Mouse (Mus musculus) frontal cortex, postnatal 10 days (tissue): ENCODE data around the gene Gm49336.
A peak's percentile ranks its signal among the peaks of the same experiment; 100 is the strongest.

Experiments used
- DNase-seq, 2 experiments: peaks; one replicate each; pipeline ENCODE4 v3.0.0; 2022; ENCODE audit warnings: low spot score in 2 of 2, mixed read lengths in 1 of 2

The Gm49336 gene

DNA sequence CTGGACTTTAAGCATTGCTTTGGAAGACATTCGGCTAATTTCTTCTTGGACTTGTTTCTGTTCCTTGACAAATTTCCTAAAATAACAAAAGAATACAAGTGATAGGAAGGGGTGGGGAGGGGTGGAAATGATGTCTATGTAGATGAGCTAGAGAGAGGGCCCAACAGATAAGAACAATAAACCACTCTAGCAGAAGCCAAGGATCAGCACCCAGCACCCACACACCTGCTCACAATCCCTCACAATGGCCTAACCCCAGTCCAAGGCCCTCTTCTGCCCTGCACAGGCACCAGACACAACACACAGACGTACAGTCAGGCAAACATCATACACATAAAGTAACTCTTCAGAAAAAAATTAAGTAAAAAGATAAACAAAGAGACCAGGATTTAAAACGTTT lies 12.8 kb downstream of the Gm49336 start:
- DNase-seq, result no peak

DNA sequence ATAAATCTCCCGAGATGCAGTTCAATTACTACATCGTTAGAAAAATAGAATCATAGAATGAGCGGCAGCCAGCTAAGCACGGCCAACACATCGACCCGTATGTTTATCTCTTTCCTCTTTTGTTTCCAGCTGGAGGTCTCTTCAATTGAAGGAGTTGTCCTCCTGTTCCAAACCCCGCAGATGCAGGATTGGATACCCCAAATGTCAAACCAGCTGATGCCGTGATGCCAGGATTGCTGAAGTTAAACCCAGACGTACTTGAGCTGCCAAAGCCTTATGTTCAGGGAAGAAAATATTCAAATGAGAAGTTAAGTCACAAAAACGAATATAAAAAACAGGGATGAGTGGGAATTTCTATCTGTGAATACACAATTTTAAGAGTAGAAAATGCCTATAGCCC lies 31.4 kb downstream of the Gm49336 start:
- DNase-seq, result no peak

DNA sequence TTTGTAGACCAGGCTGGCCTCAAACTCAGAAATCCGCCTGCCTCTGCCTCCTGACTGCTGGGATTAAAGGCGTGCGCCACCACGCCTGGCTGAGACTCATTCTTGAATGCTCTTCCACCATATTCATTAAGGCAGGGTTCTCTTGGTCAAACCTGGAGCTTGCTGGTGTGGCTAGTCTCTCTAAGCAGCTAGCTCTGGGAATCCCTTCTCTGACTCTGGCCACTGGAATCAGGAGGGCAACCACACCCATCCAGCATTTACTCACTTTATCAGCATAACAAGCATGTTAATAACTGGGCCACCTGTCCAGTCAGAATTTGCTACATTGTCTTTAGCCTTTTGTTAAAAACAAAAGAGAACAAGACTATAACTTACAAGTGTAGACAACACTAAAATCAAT lies 33.7 kb downstream of the Gm49336 start:
- DNase-seq, result no peak

DNA sequence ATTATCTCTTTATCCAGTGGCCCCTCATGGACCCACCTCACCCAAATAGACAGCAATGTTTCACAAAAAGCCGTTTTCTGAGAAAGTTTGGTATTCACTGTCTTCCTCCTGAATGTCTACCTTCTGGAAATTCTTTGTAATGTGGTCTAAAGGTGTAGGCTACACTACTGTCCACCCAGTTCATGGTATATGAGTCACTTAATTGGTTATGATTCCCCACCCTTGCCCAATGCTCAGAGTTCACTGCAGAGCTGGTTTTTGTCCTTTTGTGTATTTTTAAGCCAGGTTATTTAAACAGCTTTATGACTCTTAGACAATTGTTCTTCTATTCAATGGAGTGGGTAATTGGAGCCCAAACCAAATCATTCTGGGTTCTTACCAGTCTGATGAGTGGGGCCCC lies 35.2 kb downstream of the Gm49336 start:
- no peak for DNase-seq

DNA sequence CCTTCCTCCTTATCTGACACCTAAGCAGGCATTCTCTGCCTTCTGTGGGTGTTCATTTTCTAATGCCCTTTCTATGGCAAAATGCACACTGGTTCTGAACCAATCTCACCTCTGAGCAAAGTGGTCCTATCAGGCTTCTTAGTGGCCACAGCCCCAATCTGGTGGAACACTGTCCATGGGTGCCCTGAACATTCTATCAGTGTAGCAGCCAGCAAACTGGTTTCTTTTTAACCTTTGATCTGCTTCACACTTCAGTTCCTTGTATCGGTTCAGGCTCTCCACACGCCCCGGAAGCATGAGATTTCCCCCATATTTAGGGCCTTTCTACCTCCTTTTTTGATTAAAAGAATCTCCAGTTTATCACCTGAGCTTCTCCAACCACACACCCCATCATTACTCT lies 36.3 kb downstream of the Gm49336 start:
- DNase-seq, result no peak

DNA sequence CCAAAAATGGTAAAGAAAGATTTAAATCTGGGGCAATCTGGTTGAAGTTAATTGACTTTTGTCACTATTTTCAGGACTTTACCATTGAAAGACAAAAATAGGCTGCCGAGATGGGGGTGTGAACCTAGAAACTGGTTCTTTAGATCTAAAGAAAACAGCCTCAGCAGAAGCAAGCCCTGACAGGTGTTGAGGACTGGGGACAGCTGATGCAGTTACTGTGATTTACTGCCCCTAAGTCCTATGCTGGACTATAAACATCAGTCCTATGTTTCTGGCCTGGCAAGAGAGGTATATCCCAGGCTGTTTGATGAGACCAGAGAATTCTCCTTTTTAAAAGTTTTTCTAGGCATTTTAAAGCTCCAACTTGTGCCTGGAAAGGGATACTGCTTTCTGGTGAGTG lies 37.3 kb downstream of the Gm49336 start:
- DNase-seq, result no peak

DNA sequence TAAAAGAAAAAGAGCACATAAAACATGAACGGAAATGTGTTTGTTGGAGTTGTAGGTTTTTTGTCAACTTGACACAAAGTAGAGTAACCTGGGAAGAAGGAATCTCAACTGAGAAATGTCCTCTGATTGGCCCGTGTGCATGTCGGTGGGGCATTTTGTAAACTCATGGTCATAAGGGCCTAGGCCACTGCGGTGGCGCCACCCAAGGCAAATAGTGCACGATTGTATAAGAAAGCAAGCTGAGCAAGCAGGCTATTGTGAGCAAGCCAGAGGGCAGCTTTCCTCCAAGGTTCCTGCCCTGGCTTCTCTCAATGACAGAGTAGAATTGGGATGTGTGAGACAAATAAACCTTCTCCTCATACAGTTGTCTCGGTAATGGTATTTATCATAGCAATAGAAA lies 42.1 kb downstream of the Gm49336 start:
- DNase-seq, result no peak

DNA sequence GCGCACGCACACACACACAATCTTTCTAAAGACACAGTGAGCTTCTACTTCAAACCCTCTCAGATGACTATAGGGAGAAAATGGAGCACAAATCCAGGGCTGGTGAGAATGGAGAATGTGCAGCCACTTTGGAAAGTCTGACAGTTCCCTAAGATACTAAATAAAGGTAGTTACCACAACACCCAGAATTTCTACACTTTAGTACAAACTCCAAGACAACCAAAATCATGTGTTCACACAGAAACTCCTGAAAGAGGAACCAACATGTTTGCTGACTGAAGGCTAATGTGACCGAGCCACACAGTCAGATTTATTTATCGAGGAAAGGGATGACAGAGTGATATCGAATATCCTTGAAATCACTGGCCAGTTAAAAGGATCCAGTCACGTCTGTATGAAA lies 46.3 kb downstream of the Gm49336 start:
- DNase-seq, result no peak

DNA sequence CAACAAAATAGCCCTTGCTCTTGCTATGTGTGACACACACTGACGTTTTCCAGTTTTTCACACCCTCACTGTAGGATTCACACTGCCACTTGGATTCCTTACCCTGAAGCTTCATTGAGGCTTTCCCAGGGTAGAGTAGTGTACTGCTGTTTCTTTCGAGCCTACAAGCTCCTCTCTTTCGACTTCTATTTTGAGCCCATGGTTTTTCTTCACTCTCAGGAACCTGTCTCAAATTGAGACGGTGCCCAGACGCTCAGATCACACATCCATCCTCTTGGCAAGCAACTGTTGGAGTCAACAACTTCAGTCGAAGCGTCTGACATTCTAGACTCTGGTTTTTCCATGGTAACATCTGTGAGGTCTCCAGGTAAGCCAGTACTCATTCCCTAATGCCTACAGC lies 54.4 kb downstream of the Gm49336 start, which contains the start of gene Atp8a2:
Gene Atp8a2 (minus strand): TSS at position 296 of the 400 bp plus-strand sequence.
- peak in 1 of 2 experiments; percentile 21 for DNase-seq

DNA sequence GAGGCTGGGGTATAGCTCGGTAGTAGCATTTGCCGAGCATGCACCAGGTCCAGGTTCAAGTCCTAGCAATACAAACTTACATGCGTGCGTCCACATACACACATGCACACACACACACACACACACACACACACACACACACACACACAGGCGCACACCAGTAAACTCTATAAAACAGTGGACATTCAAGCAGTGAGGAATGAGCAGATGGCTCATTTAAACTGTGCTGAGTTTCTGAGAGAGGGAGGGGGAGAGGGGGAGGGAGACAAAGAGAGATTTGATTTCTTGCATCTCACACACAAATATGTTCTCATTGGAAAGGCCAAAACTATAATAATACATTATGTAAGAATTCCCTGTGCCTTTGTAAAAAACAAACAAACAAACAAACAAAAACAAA lies 55.3 kb downstream of the Gm49336 start:
- DNase-seq, result no peak

DNA sequence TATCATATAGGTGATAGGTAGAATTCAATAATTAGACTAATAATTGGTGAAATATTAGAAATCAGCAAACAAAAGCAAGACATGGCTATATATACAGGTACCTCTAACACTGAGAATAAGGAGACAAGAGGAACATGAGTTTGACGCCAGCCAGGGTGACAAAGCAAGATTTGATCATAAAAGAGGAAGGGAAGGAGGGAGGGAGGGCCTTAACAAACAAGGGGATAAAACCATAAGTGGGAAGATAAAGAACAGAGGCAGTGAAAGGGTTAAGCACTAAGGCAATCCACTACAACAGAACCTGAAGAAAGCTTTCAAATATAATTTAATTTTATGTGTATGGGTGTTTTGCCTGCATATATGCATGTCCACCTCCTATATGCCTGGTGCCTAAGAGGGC lies 56.7 kb downstream of the Gm49336 start:
- DNase-seq, result no peak

DNA sequence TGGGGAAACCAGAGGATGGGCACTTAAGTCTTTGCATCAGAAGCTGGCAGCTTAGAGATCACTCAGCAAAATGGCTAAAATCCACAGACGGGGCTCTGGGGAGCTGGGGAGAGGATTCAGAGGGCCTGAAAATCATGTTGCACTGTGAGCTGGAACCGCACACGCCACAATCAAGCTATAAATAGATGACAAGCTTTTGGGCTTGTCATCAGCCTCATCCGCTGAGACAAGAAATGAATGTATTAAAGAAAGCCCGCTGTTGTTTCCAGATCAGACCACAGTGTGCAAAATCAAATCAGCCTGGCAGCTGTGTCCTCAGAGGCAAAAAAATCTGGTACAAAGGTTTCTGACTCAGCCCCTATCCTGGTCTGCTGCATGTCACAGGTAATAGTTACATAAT lies 61.5 kb downstream of the Gm49336 start:
- DNase-seq, result no peak

DNA sequence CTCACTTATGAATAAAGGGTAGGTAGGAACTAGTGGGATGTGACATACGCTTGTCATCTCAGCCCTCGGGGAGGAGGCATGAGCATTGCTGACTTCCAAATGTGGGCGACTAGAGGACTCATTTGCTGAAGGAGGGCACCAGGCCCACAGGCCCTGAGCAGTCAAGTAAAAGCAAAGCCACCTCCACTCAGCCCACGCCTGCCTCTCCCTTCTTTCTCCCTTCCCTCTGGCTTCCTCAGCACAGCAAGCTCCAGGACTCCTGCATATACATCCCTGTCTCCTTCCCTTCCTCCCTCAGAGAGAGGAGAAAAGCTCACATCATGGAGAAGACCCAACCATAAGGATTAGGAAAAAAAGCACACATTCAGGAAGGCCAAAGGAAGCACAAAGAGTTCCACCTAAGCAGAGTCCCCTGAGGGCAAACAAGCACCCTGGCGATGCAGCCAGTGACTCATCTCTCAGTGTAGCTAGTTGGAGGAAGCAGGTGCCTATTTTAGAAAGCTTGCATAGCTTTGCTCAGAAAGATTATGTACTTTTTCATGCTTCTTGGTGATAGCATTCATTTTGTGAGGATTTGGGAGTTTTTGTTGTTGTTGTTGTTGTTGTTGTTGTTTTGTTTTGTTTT lies 63.0 kb downstream of the Gm49336 start:
- DNase-seq, result no peak

DNA sequence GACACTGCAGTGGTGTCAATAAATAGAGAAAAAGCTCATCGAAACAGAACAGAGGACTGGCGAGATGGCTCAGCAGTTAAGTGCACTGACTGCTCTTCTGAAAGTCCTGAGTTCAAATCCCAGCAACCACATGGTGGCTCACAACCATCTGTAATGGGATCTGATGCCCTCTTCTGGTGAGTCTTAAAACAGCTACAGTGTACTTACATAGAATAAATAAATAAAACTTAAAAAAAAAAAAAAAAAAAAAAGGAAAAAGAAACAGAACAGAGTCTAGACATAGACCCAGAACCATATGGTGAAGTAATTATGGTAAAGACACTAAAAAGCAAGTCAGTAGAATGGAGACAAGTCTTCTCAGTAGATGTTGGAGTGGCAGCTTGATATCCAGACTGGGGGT lies 70.0 kb downstream of the Gm49336 start:
- DNase-seq, result no peak

DNA sequence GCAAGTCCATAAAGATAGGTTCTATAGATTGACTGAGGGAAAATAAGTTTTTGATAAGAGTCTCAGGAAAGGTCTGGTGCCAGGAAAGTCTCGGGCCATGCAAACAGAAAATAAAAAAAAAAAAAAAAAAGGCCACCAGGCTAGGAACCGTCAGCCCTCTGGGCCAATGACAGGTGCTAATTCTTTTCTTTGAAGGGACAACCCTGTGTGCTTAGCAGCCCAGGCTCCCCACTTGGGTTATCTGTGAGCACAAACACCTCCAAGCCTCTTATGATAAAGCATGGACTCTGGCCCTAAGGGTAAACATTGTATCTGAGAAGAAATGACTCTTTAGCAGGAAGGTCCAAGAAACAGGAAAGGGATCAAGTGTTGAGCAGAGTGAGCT lies 72.7 kb downstream of the Gm49336 start:
- no peak for DNase-seq

DNA sequence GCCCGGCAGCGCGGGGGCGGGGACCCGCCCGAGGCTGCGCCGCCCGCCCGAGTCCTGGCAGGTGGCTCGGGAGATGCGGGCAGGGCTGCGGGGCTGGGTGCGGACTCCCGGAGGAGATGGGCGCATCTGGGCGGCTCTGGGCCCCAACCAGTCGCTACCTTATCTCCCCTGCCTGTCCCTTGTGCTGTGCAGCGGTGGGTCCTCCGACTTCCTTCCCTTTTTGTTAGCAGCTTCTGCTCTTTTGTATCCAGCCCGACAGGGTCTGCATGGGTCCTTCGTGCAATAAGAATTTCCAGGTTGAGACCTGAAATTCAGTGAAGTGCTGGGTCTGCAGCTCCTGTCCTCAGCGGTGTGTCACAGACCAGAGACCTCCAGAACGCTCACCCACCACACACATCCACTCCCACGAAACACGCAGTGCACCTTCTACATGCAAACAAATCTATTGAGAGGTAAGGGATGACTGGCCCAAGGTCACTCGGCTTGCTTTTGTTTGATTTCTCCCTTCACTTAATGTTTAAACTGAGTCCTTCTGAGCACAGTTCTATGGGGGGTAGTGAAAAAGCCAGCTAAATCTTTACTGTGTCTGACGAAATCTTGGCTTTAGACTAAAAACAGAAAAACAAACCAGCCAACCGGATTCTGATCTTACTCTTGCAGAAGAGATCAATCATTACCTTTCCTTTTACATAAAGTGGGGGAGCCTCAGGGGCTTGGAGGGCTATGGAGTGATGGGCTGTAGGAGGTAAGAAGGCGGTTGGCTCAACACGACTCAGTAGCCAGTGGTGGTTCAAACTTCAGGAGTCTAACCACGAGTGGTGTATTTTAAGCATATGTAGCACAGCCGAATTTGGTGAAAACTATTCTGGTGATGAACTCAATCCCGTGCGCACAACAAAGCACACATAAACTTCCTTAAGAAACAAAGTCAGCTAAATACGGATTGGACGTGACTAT lies 73.4 kb downstream of the Gm49336 start:
- peak in 1 of 2 experiments; percentile 44 for DNase-seq

DNA sequence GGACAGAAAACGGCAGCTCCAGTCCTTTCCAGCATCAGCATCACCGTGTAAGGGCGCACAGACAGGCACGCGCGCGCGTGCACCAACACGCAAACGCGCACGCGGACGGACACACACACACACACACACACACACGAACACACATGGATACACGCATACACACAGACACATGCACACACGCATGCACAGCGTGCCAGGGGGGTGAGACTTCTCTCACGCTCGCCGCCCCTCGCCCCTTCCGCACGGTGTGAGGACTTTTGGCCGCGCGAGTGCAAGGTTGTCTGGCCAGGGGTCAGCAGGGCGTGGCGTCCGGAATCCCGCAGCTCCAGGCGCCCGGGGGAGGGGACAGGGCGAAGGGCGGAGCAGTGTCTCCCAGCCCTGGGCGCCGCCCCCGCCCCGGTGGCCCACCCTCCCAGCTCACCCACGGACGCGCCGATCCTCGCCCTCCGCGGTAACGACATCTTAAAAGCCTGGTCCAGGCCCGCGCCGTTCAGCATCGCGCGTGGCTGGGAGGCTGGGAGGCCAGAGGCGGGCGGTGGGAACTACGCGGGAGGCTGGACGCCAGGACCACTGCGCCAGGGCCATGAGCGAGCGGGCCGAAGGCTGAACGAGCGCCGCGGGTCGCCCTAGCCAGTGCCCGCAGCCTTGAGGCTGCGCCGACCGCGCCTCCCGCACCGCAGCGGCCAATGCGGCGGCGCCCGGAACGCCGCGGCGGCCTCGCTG lies 74.3 kb downstream of the Gm49336 start:
- DNase-seq, result peak; percentile 64

DNA sequence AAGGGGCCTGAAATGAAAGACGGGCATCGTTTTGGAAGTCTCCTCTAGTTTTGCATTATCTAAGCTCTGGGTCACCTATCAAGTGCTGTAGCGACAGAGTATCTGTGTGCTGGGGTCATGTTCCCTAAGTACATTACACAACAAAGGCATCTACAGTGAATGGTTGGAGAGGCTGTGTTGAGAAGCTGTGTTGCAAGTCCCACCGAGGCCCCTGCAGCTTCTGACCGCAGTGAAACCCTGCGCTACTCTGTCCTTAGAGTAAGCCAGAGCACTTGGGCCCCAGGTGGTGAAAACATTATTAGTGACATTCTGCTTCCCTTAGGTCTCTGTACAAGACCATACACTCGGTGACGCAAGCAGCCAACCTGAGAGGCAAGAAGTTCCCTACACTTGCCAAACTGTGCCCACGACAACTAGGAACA lies 74.8 kb downstream of the Gm49336 start:
- DNase-seq, result no peak

DNA sequence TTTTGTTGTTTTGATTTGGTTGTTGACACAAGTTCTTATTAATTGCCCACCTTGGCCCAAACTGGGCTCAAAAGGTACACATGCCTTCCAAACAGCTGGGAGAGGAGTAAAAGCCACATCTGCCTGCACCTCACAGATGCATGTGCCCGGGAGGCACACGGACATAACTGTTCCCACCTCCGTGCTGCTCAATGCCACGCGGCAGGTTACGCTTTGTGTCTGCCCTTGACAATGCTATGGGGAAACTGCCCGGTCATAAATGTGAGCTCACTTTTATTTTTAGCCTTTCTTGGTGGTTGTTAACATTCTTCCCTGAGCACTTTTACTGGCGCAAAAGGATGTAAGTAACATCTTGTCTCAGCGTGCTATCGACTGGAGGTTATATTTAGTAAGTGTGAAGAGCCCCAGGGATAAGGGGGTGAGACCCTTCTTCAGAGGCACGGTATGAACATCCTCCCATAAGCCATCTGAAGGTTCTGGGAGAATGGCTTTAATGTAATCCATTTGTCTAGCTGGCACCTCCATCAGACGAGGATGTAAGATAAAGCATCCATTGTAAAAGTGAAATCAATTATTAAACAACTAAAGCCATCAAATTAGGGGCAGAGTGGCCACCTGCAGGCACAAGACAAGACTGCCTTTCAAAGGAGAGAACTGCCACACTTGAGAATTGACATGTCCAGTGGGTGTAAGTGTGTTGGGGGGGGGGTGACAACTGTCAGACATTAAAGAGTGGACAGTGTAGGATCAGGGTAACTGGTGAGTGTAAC lies 78.8 kb downstream of the Gm49336 start:
- DNase-seq, result no peak

DNA sequence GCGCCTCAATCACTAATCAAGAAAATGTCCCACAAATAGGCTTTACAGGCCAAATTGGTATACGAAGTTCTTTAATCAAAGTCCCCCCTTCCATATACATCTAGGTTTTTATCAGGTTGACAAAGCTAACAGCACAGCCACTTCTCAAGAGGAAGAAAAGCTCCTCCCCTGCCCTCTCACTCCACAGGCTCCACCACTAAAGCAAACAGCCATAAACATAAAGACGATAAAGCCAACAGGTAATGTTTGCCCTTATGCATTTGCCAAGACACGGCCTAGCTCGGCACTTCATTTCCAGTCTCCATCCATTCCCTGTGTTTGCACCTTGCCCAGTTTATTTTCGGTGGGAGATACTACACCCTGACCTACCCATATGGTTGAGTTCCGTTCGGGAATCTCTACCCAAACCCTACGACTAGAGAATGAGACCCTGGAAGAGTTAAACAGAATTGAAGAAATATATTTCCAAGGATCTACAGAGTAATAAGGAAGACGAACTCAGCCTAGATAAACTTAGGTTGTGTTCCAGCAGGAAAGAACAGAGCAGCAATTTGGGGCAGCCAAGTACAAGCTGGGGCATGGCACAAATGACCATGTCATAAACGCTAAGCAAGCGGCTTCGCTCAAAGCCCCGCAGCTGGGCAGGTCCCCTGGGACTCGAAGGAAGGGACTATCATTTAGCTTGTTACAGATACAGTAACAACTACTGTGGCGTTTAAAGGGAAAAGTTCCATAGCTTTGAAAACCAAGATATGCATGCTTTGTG lies 80.3 kb downstream of the Gm49336 start:
- DNase-seq, result no peak

DNA sequence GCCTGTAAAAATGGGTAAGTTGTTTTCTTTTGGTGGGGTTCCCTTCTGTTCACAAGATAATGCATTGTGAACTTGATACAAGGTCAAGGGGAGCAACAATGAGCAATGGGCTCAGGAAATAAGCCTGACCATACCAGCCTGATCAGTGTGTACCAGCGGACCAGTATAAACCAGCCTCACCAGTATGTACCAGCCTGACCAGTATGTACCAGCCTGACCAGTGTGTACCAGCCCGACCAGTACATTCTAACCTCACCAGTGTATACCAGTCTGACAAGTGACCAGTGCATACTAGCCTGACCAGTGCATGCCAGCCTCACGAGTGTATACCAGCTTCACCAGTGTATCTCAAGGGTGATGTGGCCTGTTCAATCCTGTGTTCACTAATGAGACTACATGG lies 87.9 kb downstream of the Gm49336 start:
- DNase-seq, result no peak
